Mouse (Mus musculus) stomach, embryonic 16.5 days (tissue): ENCODE measurements around the gene Patz1. TPM values are rescaled to one million over a fixed set of nuclear protein-coding genes. Genes with fewer than 3 reads are reported as not detected.
A peak's percentile ranks its signal among the peaks of the same experiment; 100 is the strongest.

Experiments
- ATAC-seq: fragments of 200-750 bp; cut with Nextera tagmentation; 2 replicates; pipeline ENCODE4 v1.8.0; 2017; ENCODE audit warnings: moderate number of reproducible peaks, moderate TSS enrichment; ENCODE audit not compliant: insufficient read depth, low FRiP score
- H3K27ac ChIP-seq: fragments of 300-500 bp; sonication (generic); 2 replicates; pipeline ENCODE4 v1.5.1; 2014; ENCODE audit warnings: low read length
- H3K27me3 ChIP-seq: fragments of 300-500 bp; sonication (generic); 2 replicates; pipeline ENCODE4 v1.6.1; 2014; ENCODE audit warnings: low read length, control low read depth, mixed read lengths; ENCODE audit not compliant: control insufficient read depth, insufficient read depth
- H3K36me3 ChIP-seq: fragments of 300-500 bp; sonication (generic); 2 replicates; pipeline ENCODE4 v1.6.1; 2014; ENCODE audit warnings: low read length; ENCODE audit not compliant: control insufficient read depth, insufficient read depth
- H3K4me1 ChIP-seq: fragments of 300-500 bp; sonication (generic); 2 replicates; pipeline ENCODE4 v1.6.1; 2014; ENCODE audit warnings: low read length, control low read depth, mixed read lengths; ENCODE audit not compliant: control insufficient read depth, insufficient read depth
- H3K4me2 ChIP-seq: fragments of 300-500 bp; sonication (generic); 2 replicates; pipeline ENCODE4 v1.6.1; 2014; ENCODE audit warnings: low read depth, low read length, mixed read lengths
- H3K4me3 ChIP-seq: fragments of 300-500 bp; sonication (generic); replicated peaks from 2 replicates; pipeline ENCODE4 v1.5.1; 2014; ENCODE audit warnings: mild to moderate bottlenecking, low read length
- H3K9ac ChIP-seq: fragments of 300-500 bp; sonication (generic); 2 replicates; pipeline ENCODE4 v1.6.1; 2014; ENCODE audit warnings: low read length
- H3K9me3 ChIP-seq: fragments of 300-500 bp; sonication (generic); replicated peaks from 2 replicates; pipeline ENCODE4 v1.6.1; 2016; ENCODE audit warnings: low read length, control low read depth; ENCODE audit not compliant: control insufficient read depth
- WGBS: fragments of 180-500 bp; shearing (Covaris S2); extraction: QIAGEN DNeasy Blood & Tissue Kit; methylation state at CpG from one replicate; pipeline ENCODE4 v1.1.7; 2014; 5-methylcytosine and 5-hydroxymethylcytosine counted together
- polyA plus RNA-seq: library from polyadenylated mRNA; unstranded; fragments of >200 nt; fragmentation: Nextera tagmentation; extraction: Ambion mirVana; gene quantifications from 2 replicates; pipeline ENCODE4 v1.2.1, GENCODE M21; 2015

Patz1 gene
- polyA plus RNA-seq, 1 experiment from 2014 or later, result 26.1 TPM

DNA sequence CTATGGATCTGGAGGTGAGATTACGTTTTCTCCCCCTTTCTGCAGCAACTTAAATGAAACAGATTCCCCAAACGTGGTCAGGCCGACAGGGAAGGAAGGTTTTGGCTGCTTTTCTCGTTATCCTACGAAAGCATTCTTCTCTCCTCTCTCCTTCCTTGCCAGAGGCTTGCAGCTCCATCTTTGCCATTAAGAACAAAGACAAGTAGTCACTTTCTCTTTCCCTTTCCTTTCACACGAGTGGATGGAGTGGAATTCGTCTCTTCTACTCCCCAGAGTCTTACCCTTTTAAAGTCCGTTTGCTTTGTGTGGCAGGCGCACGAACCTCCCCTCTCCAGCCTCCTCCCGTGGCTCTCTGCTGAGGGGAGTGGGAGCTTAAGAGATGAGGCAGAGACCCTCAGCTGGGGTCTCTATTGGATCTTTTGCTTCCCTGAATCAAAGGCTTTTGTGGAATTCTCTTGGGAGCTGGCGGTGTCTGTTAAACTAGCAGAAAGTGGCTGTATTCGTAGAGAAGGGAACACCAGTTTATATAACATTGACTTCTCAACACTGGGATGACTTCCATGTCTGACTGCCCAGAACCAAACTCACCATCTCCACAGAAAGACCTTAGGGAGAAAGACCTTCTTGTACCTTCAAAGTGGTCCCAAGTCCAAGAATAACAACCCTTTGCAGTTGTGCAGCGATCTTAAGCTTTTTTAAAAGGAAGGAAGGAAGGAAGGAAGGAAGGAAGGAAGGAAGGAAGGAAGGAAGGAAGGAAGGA lies 42.5 kb downstream of the Patz1 start:
- H3K27me3 ChIP-seq, result no peaks in the 10 kb centered on the region
- H3K9ac ChIP-seq, result peak overlapping the region; percentile 74
- ATAC-seq, result no peak
- no peaks in the 10 kb centered on the region for H3K36me3 ChIP-seq
- WGBS, result 4% methylated on average over 14 of the region's 14 CpGs
- peak overlapping the region; percentile 54; the same call in 1 of the 2 replicates for H3K27ac ChIP-seq
- peak overlapping the region; percentile 55 for H3K4me3 ChIP-seq
- no peaks in the 10 kb centered on the region for H3K9me3 ChIP-seq
- H3K4me2 ChIP-seq, result peak overlapping the region; percentile 100
- H3K4me1 ChIP-seq, result peaks cover 34% of the 10 kb centered on the region

DNA sequence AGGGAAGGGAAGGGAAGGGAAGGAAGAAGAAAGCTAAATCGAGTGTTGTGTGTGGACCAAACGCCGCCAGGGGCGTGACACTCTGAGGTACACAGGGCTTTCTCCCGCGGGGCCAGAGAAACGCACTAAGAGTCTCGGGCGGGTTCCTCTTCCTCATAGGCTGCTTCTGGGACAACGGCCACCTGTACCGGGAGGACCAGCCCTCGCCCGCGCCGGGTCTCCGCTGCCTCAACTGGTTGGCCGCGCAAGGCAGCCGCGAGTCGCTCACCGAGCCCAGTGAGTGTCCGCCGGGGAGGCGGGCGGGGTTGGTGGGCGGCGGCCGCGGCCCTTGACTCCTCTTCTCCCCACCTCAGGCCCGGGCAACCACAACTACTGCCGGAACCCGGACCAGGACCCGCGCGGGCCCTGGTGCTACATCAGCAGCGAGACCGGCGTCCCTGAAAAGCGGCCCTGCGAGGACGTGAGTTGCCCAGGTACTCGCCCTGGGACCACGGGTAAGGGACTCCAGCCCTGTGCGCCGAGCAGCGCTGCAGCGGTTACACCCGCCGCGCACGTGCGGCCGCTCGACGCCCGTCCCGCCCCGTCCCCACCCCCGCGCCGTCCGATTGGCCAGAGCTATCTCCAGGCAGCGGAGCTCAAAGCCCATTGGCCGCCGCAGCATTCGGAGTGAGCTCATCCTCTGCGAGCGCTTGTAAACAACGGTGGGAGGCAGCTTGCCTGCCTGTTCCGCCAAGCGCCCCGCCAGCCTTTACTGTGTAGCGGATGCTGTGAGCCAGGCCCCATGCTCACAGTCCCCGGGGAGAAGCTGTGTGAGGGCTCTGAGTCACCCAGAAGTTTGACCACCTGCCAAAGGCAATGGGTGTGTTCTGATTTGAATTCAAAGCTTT lies 43.3 kb downstream of the Patz1 start:
- Histone ChIP-seq H3K9ac (peak overlapping the region; percentile 74), H3K27me3 (no peaks in the 10 kb centered on the region), H3K27ac (peak overlapping the region; percentile 84), H3K4me2 (peak overlapping the region; percentile 100), H3K4me3 (peak overlapping the region; percentile 55), H3K36me3 (no peaks in the 10 kb centered on the region), H3K4me1 (peaks cover 35% of the 10 kb centered on the region), H3K9me3 (no peaks in the 10 kb centered on the region)
- WGBS, result under 1% methylated on average over 75 of the region's 75 CpGs
- peak; percentile 94 for ATAC-seq

DNA sequence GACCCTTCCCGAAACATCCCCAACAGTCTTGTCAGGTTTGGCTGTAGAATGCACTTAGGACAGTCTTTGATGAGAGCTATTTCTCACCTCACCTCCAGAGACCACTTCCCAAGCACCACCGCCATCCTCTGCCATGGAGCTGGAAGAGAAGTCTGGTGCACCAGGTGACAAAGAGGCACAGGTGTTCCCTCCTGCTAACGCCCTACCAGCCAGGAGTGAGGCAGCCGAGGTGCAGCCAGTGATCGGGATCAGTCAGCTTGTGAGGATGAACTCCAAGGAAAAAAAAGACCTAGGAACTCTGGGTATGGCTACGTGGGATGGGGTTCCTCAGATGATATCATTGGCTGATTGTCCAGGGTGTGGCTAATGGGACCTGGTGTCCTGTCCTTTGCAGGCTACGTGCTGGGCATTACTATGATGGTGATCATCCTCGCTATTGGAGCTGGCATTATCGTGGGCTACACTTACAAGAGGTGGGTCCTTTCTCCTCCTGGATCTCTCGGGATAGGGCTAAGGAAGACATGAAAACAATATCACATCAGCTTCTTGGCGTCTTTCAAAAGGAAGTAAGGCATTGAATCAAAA lies 44.5 kb downstream of the Patz1 start:
- Histone ChIP-seq H3K9ac (no peak overlapping the region), H3K9me3 (no peaks in the 10 kb centered on the region), H3K4me2 (no peak overlapping the region), H3K36me3 (no peaks in the 10 kb centered on the region), H3K4me3 (no peak overlapping the region), H3K27ac (peak overlapping the region; percentile 76; the same call in 1 of the 2 replicates), H3K4me1 (peaks cover 46% of the 10 kb centered on the region), H3K27me3 (no peaks in the 10 kb centered on the region)
- WGBS, result 86% methylated on average over 11 of the region's 11 CpGs
- ATAC-seq, result no peak

DNA sequence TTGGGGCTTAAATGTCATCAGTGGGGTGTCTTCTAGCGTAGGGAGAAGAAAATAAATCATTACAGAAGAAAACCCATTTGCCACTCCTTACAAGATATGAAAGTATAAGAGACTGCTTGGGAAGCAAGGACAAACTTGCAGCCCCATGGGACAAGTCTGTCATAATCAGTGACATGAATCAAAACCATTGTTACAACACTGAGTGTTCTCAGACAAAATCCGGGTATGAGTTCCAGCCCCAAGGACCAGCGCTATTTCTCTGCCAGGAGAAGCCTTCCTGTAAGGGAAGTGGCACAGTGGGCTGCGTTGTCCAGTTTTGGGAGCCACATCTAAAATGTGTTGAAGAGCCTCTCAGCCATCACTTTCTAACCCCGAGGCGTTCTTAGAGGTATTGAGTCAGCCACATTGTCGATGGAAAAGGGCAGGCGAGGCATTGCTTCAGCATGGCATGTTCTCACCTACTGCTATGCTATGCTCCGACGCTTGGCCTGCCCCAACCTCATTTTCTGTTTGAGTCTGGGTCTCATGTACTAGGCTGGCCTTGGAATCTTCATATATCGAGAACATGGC lies 45.6 kb downstream of the Patz1 start:
- Histone ChIP-seq H3K9me3 (no peaks in the 10 kb centered on the region), H3K27me3 (no peaks in the 10 kb centered on the region), H3K4me1 (peaks cover 46% of the 10 kb centered on the region), H3K9ac (no peak overlapping the region), H3K36me3 (no peaks in the 10 kb centered on the region), H3K4me3 (no peak overlapping the region), H3K4me2 (no peak overlapping the region), H3K27ac (no peak overlapping the region)
- ATAC-seq, result no peak
- WGBS, result 89% methylated on average over 11 of the region's 11 CpGs

DNA sequence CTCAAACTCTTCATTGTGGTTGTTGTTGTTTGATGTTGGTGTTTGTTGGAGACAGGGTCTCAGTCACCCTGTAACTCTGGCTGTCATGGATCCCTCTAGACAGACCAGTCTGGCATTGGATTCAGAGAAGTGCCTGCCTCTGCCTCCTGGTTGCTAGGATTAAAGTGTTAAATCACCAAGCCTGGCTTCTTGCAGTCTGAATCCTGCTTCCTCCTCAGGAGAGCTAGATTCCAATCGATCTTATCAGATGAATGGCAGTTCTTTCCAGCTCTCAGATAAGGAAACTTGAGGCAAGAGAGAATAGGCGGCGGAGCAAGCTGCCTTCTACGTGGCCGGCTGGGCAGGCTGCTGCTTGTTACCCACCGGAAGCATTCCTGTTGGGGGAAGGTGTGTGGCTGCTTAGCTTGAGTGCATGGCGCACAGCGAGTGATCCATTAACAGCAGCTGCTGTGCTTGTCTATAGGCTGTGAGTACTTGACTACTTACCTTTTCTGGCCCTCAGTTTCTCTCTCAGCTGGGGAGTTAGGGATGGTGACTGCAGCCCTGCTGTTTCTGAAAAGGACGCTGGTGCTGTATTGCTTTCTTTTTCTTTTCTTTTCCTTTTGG lies 46.1 kb downstream of the Patz1 start:
- Histone ChIP-seq H3K4me2 (no peak overlapping the region), H3K27me3 (no peaks in the 10 kb centered on the region), H3K9ac (peak overlapping the region; percentile 36; the same call in 1 of the 2 replicates), H3K36me3 (no peaks in the 10 kb centered on the region), H3K27ac (peak overlapping the region; percentile 53), H3K9me3 (no peaks in the 10 kb centered on the region), H3K4me1 (peaks cover 41% of the 10 kb centered on the region), H3K4me3 (no peak overlapping the region)
- WGBS, result 36% methylated on average over 9 of the region's 9 CpGs
- no peak for ATAC-seq

DNA sequence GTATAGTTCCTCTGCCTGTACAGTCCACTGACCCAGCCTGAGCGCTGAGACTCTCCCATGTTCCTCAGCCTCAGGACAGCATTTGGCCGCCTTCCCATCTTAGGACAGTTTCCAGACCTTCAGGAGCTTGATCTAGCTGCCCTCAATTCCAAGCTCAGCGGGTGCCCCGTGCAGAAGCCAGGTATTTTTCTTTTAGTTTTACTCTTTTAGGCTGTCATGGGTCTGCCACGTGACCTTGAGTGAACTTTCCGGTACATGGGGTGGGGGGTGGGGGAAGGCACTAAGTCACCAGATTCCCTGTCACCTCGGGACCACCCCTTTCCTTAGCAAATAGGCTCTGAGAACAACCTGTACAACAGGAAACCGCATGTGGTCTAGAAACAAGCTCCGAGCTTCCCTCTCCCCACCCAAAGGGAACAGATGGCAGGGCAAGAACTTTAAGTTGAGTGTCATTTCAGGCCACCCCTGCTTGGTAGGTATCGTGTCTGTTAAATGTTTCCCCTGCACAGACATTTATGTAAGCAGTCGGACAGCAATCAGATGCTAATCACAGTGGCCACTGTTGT lies 47.1 kb downstream of the Patz1 start:
- H3K36me3 ChIP-seq, result no peaks in the 10 kb centered on the region
- peak overlapping the region; percentile 27 for H3K4me2 ChIP-seq
- peak overlapping the region; percentile 36; the same call in 1 of the 2 replicates for H3K9ac ChIP-seq
- no peaks in the 10 kb centered on the region for H3K27me3 ChIP-seq
- peaks cover 40% of the 10 kb centered on the region for H3K4me1 ChIP-seq
- H3K27ac ChIP-seq, result peak overlapping the region; percentile 53
- H3K9me3 ChIP-seq, result no peaks in the 10 kb centered on the region
- WGBS, result 24% methylated on average over 11 of the region's 11 CpGs
- ATAC-seq, result no peak
- no peak overlapping the region for H3K4me3 ChIP-seq

DNA sequence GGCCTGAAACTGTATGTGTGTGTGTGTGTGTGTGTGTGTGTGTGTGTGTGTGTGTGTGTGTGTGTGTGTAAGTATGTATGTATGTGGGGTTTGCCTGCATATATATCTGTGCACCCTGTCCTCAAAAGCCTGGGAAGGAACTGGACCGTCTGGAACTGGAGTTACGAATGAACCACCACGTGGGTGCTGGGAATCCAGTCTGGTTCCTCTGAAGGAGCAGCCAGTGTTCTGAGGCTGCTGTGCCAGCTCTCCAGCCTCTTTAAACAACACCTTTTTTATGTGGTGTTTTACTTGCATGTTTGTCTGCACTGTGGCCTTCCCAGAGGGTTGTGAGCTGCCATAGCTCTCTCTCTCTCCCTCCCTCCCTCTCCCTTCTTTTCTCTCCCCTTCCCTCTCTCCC lies 47.9 kb downstream of the Patz1 start:
- Histone ChIP-seq H3K9me3 (no peaks in the 10 kb centered on the region), H3K27me3 (no peaks in the 10 kb centered on the region), H3K4me2 (no peak overlapping the region), H3K27ac (no peak overlapping the region), H3K36me3 (no peaks in the 10 kb centered on the region), H3K4me1 (peaks cover 36% of the 10 kb centered on the region), H3K9ac (no peak overlapping the region), H3K4me3 (no peak overlapping the region)
- WGBS, result 75% methylated on average over 3 of the region's 3 CpGs
- no peak for ATAC-seq

DNA sequence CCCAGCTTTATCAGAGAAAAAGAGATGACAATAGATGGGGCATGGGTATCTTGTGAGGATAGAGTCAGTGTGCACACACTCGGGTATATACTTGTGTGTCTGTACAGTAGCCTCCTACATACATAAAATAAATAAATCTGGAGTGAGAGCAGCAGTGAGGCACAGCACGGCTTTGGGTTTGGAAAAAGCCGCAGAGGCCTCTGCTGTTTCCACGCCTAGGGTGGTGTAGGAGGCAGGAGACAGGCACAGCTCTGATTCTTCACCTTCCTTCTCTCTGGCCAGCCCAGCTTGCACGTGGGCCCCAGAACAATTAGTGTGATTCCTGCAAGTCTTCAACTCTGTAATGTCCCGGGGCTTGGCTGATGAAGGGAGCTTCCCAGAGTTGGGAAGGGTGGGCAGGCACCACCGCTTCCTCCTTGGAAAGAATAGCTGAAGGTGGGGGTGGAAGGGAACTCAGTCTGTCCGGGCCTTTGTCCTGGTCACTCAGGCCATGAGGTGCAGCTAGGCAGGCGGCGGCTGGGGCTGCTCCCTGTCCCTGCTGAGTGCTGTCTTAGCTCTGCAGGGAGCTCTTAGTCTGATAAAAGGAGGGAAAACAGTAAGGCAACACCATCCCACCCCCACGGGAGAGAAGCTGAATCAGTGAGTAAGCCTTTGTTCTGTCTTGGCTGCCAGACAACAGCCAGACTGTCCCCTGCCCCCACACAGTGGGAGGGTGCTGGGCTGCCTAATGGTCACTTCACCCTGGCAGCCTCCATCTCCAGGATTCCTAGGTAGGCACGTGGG lies 48.7 kb downstream of the Patz1 start:
- ATAC-seq, result peak; percentile 34
- WGBS, result 16% methylated on average over 12 of the region's 12 CpGs

More for the DNA sequence above, 48.7 kb downstream of the Patz1 start:
- Histone ChIP-seq H3K27ac (peak overlapping the region; percentile 53), H3K9ac (peak overlapping the region; percentile 56), H3K9me3 (no peaks in the 10 kb centered on the region), H3K4me2 (no peak overlapping the region), H3K36me3 (no peaks in the 10 kb centered on the region), H3K27me3 (no peaks in the 10 kb centered on the region), H3K4me3 (no peak overlapping the region), H3K4me1 (peaks cover 35% of the 10 kb centered on the region)
